Mouse (Mus musculus) liver, embryonic 11.5 days (tissue): ENCODE measurements around the gene Smim1. TPM values are rescaled to one million over a fixed set of nuclear protein-coding genes. Genes with fewer than 3 reads are reported as not detected.

Experiments used
- ATAC-seq: fragments of 200-750 bp; cut with Nextera tagmentation; replicated peaks from 2 replicates; pipeline ENCODE4 v1.8.0; 2017; ENCODE audit warnings: moderate number of reproducible peaks, mild to moderate bottlenecking, moderate TSS enrichment, moderate library complexity; ENCODE audit not compliant: low FRiP score
- DNase-seq: peaks from one replicate; pipeline ENCODE4 v3.0.0-alpha.2; 2017; ENCODE audit warnings: low spot score
- H3K27ac ChIP-seq: fragments of 300-500 bp; sonication (generic); 2 replicates; pipeline ENCODE4 v1.5.1; 2014; ENCODE audit warnings: mild to moderate bottlenecking, low read depth, low read length, control low read depth
- H3K27me3 ChIP-seq: fragments of 300-500 bp; sonication (generic); replicated peaks from 2 replicates; pipeline ENCODE4 v1.6.1; 2014; ENCODE audit warnings: low read length, mixed read lengths; ENCODE audit not compliant: control insufficient read depth, insufficient read depth
- H3K36me3 ChIP-seq: fragments of 300-500 bp; sonication (generic); 2 replicates; pipeline ENCODE4 v1.6.1; 2014; ENCODE audit warnings: mild to moderate bottlenecking, low read length, moderate library complexity, mixed read lengths; ENCODE audit not compliant: control insufficient read depth, insufficient read depth
- H3K4me1 ChIP-seq: fragments of 300-500 bp; sonication (generic); replicated peaks from 2 replicates; pipeline ENCODE4 v1.6.1; 2014; ENCODE audit warnings: low read length, mixed read lengths; ENCODE audit not compliant: control insufficient read depth, insufficient read depth
- H3K4me2 ChIP-seq: fragments of 300-500 bp; sonication (generic); 2 replicates; pipeline ENCODE4 v1.6.1; 2014; ENCODE audit warnings: mild to moderate bottlenecking, control low read depth, moderate library complexity
- H3K4me3 ChIP-seq: fragments of 300-500 bp; sonication (generic); 2 replicates; pipeline ENCODE4 v1.5.1; 2014; ENCODE audit warnings: low read depth, low read length, control low read depth
- H3K9ac ChIP-seq: fragments of 300-500 bp; sonication (generic); 2 replicates; pipeline ENCODE4 v1.6.1; 2014; ENCODE audit warnings: low read depth, low read length, control low read depth
- H3K9me3 ChIP-seq: fragments of 300-500 bp; sonication (generic); 2 replicates; pipeline ENCODE4 v1.6.1; 2016; ENCODE audit warnings: low read length, inconsistent platforms, mixed read lengths; ENCODE audit not compliant: control insufficient read depth
- WGBS: fragments of 180-500 bp; shearing (Covaris S2); extraction: QIAGEN DNeasy Blood & Tissue Kit; methylation state at CpG from one replicate; pipeline ENCODE4 v1.1.7; 2014; 5-methylcytosine and 5-hydroxymethylcytosine counted together
- polyA plus RNA-seq: library from polyadenylated mRNA; unstranded; fragments of >200 nt; fragmentation: Nextera tagmentation; extraction: Ambion mirVana; gene quantifications from 2 replicates; pipeline ENCODE4 v1.2.1, GENCODE M21; 2014

The Smim1 gene
- polyA plus RNA-seq, 1 experiment from 2014 or later: 426 TPM

DNA sequence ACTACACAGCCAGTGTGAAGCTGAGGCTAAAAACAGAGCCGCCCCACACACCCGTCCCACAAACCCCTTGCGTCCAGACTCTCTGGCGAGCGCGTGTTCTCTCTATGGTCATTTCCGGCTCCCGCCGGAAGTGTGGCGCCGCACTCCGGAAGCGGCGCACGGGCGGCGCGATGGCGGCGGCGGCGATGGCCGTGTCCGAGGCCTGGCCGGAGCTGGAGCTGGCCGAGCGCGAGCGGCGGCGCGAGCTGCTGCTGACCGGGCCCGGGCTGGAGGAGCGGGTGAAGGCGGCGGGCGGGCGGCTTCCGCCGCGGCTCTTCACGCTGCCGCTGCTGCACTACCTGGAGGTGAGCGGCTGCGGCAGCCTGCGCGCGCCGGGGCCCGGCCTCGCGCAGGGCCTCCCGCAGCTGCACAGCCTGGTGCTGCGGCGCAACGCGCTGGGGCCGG, 14.4 kb downstream of the Smim1 start, which contains the start of gene Lrrc47:
Gene Lrrc47, plus strand, starts transcription at position 86 of the 444 bp plus-strand sequence.
- DNase-seq (peak; percentile 82), ATAC-seq (peak; percentile 90)
- Histone ChIP-seq H3K4me1 (peaks cover 17% of the 10 kb centered on the region), H3K4me3 (peak within 1 kb of the TSS; percentile 100), H3K9ac (peak within 1 kb of the TSS; percentile 95), H3K4me2 (peak within 1 kb of the TSS; percentile 98), H3K9me3 (no peaks in the 10 kb centered on the region), H3K27me3 (no peaks in the 10 kb centered on the region), H3K36me3 (peaks cover 21% of the 10 kb centered on the region), H3K27ac (peak within 1 kb of the TSS; percentile 64)
- WGBS: under 1% methylated on average over 52 of the region's 59 CpGs

DNA sequence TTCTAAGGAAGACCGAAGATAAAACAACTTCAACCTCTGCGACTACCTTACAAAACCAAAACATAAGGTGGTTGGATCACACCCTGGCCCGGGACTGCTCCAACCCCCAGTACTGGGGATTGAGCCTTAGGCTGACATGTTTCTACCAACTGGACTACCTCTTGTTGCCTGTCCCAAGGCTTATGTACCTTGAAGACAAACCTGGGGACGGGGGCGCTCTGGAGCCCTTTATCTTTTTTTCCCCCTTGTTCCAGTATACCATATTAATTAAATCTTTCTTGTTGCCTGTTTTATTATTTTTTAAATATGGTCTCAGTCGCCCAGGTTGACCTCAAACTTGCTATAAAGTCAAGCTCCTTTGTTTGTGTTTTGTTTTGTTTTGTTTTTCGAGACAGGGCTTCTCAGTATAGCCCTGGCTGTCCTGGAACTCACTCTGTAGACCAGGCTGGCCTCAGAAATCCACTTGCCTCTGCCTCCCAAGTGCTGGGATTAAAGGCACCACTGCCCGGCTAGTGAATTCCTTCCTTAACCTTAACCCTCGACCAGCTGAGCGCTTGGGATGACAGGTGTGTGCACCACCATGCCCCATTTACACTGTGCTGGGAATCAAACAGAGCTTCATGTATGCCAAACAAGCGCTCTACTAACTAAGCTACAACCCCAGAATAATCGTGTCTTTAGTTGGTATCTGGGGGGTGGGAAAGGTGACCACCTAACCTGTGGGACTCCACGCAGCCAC, 15.0 kb downstream of the Smim1 start:
- H3K36me3 ChIP-seq: peaks cover 16% of the 10 kb centered on the region
- H3K4me3 ChIP-seq: peak overlapping the region; percentile 100
- H3K27ac ChIP-seq: peak overlapping the region; percentile 64; the same call in 1 of the 2 replicates
- H3K4me2 ChIP-seq: peak overlapping the region; percentile 98
- 27% methylated on average over 13 of the region's 13 CpGs for WGBS
- DNase-seq: no peak
- no peaks in the 10 kb centered on the region for H3K27me3 ChIP-seq
- peaks cover 17% of the 10 kb centered on the region for H3K4me1 ChIP-seq
- H3K9me3 ChIP-seq: no peaks in the 10 kb centered on the region
- peak; percentile 58 for ATAC-seq
- H3K9ac ChIP-seq: peak overlapping the region; percentile 95

DNA sequence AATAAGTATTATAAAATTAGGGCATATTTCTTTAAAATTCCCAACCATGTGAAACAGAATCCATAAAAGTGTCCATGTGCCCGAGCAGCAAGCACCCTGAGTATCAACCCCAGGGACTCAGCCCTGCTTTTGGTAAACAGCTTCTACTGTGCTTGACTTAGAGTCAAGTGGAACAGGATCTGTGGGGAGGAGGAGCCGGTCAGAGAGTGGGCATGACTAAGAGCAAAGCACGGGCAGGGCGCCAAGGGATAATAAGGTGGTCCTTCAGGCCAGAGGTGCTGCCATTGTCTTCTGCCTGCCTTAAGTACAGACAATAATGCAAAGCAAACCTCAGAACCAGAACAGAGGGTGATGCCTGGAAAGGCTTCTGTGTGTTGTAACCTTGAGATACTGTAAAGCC, 18.3 kb downstream of the Smim1 start:
- DNase-seq (no peak), ATAC-seq (no peak)
- no peaks in the 10 kb centered on the region for H3K27me3 ChIP-seq
- H3K4me2 ChIP-seq: no peak overlapping the region
- peaks cover 13% of the 10 kb centered on the region for H3K36me3 ChIP-seq
- H3K4me3 ChIP-seq: no peak overlapping the region
- peaks cover 3% of the 10 kb centered on the region for H3K4me1 ChIP-seq
- H3K9ac ChIP-seq: no peak overlapping the region
- WGBS: 86% methylated on average over 4 of the region's 4 CpGs
- no peaks in the 10 kb centered on the region for H3K9me3 ChIP-seq
- no peak overlapping the region; the same call in 1 of the 2 replicates for H3K27ac ChIP-seq

DNA sequence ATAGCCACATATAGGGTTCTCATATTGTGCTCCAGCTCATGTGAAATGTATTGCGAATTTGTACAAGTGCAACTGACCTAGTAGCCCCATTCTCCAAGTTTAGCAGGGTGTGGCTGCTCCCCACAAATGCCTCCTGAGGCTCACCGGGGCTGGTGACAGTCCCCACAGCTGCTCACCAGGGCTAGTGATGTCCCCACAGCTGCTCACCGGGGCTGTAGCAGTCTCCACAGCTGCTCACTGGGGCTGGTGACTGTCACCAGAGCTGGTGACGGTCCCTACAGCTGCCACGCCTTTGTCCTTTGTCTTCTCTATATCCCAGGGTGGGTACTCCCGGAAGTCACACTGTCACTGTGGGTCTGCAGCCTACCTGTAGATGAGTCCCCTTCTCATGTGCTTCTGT, 19.8 kb downstream of the Smim1 start:
- no peaks in the 10 kb centered on the region for H3K9me3 ChIP-seq
- ATAC-seq (no peak), DNase-seq (no peak)
- H3K27ac ChIP-seq: no peak overlapping the region
- no peaks in the 10 kb centered on the region for H3K27me3 ChIP-seq
- no peak overlapping the region for H3K9ac ChIP-seq
- H3K4me3 ChIP-seq: no peak overlapping the region
- 94% methylated on average over 6 of the region's 6 CpGs for WGBS
- H3K4me1 ChIP-seq: no peaks in the 10 kb centered on the region
- H3K4me2 ChIP-seq: no peak overlapping the region
- peaks cover 19% of the 10 kb centered on the region for H3K36me3 ChIP-seq

DNA sequence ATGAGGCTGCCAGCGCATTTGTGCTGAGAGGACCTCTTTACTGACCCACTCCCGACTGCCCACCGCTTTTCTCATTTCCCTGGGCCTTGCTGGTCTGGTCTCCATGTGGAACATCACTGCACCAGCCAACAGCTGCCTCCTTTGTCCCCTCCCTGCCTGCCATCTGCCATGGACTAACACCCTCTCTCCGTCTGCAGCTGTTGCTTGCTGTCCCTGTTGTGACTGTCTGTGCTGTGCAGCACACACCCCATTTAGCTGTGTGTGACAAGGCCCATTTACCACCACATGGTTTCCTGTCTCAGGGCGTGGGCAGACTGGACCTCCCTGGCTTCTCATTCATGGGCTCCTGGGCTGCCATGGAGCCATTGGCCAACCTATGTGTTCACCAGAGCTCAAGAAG, 20.5 kb downstream of the Smim1 start:
- no peak overlapping the region for H3K27ac ChIP-seq
- H3K4me1 ChIP-seq: no peaks in the 10 kb centered on the region
- 94% methylated on average over 5 of the region's 5 CpGs for WGBS
- no peak for DNase-seq
- no peaks in the 10 kb centered on the region for H3K27me3 ChIP-seq
- peaks cover 19% of the 10 kb centered on the region for H3K36me3 ChIP-seq
- H3K9ac ChIP-seq: no peak overlapping the region
- no peak for ATAC-seq
- no peak overlapping the region for H3K4me3 ChIP-seq
- no peaks in the 10 kb centered on the region for H3K9me3 ChIP-seq
- no peak overlapping the region for H3K4me2 ChIP-seq

DNA sequence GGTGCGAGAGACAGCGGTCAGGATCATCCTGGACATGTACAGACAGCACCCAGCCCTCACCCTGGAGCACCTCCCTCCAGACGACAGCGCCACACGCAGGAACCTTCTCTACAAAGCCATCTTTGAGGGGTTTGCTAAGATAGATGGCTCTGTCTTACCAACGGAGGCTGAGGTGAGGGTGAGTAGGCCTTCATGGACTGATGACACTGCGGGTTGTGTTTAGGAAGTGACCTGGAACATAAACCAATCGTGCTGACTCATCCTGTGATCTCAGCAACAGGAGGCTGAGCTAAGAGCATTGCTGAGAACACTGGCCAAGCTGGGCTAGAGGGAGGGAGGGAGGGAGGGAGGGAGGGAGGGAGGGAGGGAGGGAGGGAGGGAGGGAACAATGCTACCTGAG, 32.5 kb downstream of the Smim1 start:
- DNase-seq: no peak

DNA sequence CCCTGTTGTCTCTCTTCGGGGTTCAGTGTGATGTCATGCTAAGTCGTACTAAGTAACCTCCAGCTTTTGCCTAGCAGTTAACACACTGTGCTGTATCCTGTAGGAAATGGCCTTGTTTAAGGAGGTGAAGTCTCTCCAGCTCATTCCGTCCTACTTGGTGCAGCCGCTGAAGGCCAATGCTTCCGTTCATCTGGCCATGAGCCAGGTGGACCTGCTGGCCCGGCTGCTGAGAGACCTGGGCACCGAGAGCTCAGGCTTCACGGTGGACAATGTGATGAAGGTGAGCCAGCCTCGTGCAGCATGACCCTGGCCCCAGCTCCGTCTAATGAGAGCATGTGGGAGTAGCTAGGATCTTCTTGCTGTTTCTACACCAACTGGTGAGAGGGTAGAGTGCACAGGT, 33.3 kb downstream of the Smim1 start:
- Histone ChIP-seq H3K4me1 (no peaks in the 10 kb centered on the region), H3K4me3 (no peak overlapping the region), H3K27me3 (no peaks in the 10 kb centered on the region), H3K36me3 (peaks cover 49% of the 10 kb centered on the region), H3K27ac (no peak overlapping the region), H3K9ac (no peak overlapping the region), H3K9me3 (no peaks in the 10 kb centered on the region), H3K4me2 (no peak overlapping the region)
- DNase-seq (no peak), ATAC-seq (no peak)
- 90% methylated on average over 10 of the region's 10 CpGs for WGBS

More for the DNA sequence above, 32.5 kb downstream of the Smim1 start:
- Histone ChIP-seq H3K9me3 (no peaks in the 10 kb centered on the region), H3K27ac (no peak overlapping the region), H3K27me3 (no peaks in the 10 kb centered on the region), H3K4me2 (no peak overlapping the region), H3K4me1 (no peaks in the 10 kb centered on the region), H3K4me3 (no peak overlapping the region), H3K36me3 (peaks cover 47% of the 10 kb centered on the region), H3K9ac (no peak overlapping the region)
- 85% methylated on average over 8 of the region's 8 CpGs for WGBS
- no peak for ATAC-seq

DNA sequence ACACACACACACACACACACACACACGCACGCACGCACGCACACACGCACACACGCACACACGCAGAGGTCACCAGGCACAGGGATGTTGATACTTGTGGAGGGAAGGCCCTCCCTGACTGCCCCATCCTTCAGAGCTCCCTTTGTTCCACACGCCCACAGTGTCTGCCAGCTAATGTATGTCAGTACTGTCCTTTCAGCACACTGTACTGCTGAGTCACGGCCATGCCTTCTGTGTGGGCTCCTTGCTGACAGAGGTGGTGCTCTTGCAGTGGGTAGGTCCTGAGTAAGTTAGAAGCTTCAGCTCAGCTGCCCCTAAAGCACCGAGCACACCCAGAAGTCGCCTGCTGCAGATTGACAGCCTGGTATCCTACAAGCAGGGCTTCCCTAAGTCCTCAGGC, 45.6 kb downstream of the Smim1 start:
- Histone ChIP-seq H3K4me1 (peaks cover 6% of the 10 kb centered on the region), H3K27me3 (no peaks in the 10 kb centered on the region), H3K4me2 (no peak overlapping the region), H3K9me3 (no peaks in the 10 kb centered on the region), H3K27ac (no peak overlapping the region), H3K36me3 (peaks cover 13% of the 10 kb centered on the region; the same call in 1 of the 2 replicates), H3K4me3 (no peak overlapping the region), H3K9ac (no peak overlapping the region)
- 84% methylated on average over 11 of the region's 11 CpGs for WGBS
- ATAC-seq (no peak), DNase-seq (no peak)

DNA sequence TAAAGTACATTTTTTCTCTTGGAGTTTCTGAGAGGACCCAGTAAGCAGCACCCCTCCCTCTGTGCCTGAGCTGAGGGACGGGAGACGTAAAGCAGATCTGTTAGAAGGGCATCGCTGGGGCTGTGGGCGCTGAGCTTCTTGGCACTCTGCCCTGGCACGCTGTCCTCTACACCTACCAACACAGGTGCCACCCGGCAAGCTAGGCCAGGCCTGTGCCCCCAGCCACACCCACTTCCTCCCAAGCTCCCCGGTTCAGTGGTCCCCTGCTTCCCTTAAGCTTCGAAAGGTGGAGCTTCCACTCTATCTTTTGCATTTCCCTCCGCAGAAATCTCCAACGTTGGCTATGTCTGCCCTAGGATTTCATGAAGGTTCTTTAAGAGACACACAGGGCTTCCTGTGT, 46.8 kb downstream of the Smim1 start:
- ATAC-seq (no peak), DNase-seq (no peak)
- H3K4me2 ChIP-seq: no peak overlapping the region
- H3K27ac ChIP-seq: no peak overlapping the region
- H3K27me3 ChIP-seq: no peaks in the 10 kb centered on the region
- H3K9me3 ChIP-seq: no peaks in the 10 kb centered on the region
- no peak overlapping the region for H3K9ac ChIP-seq
- WGBS: 86% methylated on average over 10 of the region's 10 CpGs
- peaks cover 9% of the 10 kb centered on the region; the same call in 1 of the 2 replicates for H3K36me3 ChIP-seq
- H3K4me1 ChIP-seq: peaks cover 6% of the 10 kb centered on the region
- H3K4me3 ChIP-seq: no peak overlapping the region
